Mouse (Mus musculus): ENCODE results near the gene Ccdc130.

- TF ChIP-seq TAL1 (conservative IDR thresholded peaks at IDR 0.05; ENCODE audit: low read depth, low read length): no peak
- TF ChIP-seq GATA2 (IDR thresholded peaks at IDR 0.05; ENCODE audit: borderline replicate concordance, low read depth, low read length): no peak
- no peak for TF ChIP-seq CTCF (IDR thresholded peaks at IDR 0.05; ENCODE audit: low read depth, low read length)
- TF ChIP-seq GATA1 (IDR thresholded peaks at IDR 0.05; ENCODE audit: borderline replicate concordance, low read length): no peak
Measured at GRCm38 (mm10) chr8:84308376-84308775, 38.2 kb upstream of the Ccdc130 start.
